Mouse (Mus musculus) stomach, postnatal 0 days (tissue): ENCODE results near the gene Ccs.

Experiments used
- CTCF ChIP-seq: IDR thresholded peaks from 2 replicates; pipeline ENCODE4 v1.5.1; 2016; ENCODE audit warnings: antibody characterized with exemption, low read depth, mild to moderate bottlenecking, moderate library complexity
- EP300 ChIP-seq: optimal IDR thresholded peaks from 2 replicates; pipeline ENCODE3; 2016; ENCODE audit warnings: antibody characterized with exemption

- no peak for TF ChIP-seq CTCF
- TF ChIP-seq EP300, result no peak
Observed at GRCm38 (mm10) chr19:4855951-4856350, 16.8 kb upstream of the Ccs start.
